In genomic region chr17:5439831-5440158, GRCm38 (mm10) we compare ENCODE assay signal across 8 mouse cellular contexts. TPM values are rescaled to one million over a fixed set of nuclear protein-coding genes. Genes with fewer than 3 reads are reported as not detected.
A peak's percentile ranks its signal among the peaks of the same experiment; 100 is the strongest.
DNase-seq lines count a peak whose midpoint lies in the region; ATAC-seq lines count a peak whose summit lies in the region.

No protein-coding gene starts in this region.

- H3K4me1 ChIP-seq in heart, embryonic 11.5 days (ENCODE audit: control insufficient read depth, insufficient read depth, low read length): 0 out of 2 replicates have a peak, but pooled peaks cover 3% of the 10 kb centered on the region
- H3K4me1 ChIP-seq in megakaryocyte, embryonic 14.5 days: peaks cover 30% of the 10 kb centered on the region

- ATAC-seq in heart, embryonic 11.5 days (replicated peaks; ENCODE audit: insufficient number of reproducible peaks, low FRiP score, low TSS enrichment): 0 out of 2 replicates have a peak, but pooled peaks have one; percentile 8
- ATAC-seq in granulocyte monocyte progenitor cell, adult 5-6 weeks (replicated peaks; ENCODE audit: poor library complexity, severe bottlenecking): peak; percentile 22

- peak overlapping the region; percentile 89 for H3K4me2 ChIP-seq in heart, embryonic 11.5 days

- intact Hi-C loops in left cerebral cortex, postnatal 36 days (cut with DNase I): loop anchor here (1.0 to 2.0 kb wide), 3 partner anchors 52 to 313 kb away; no protein-coding TSS in a partner anchor

- DNase-seq in heart, adult 11 months: no peak
- DNase-seq in ES-CJ7 (ENCODE audit: low read depth, low spot score): peak; percentile 16
- no peak for DNase-seq in spleen, adult 12 weeks (ENCODE audit: low spot score)
- no peak for DNase-seq in left cerebral cortex, postnatal 36 days (ENCODE audit: low spot score in 2 of 2)
- DNase-seq in right cerebral cortex, postnatal 25 days: no peak

- H3K9ac ChIP-seq in heart, embryonic 11.5 days (ENCODE audit: low read depth, low read length): peak overlapping the region; percentile 91

- no peaks in the 10 kb centered on the region for H3K9me3 ChIP-seq in heart, embryonic 11.5 days (replicated peaks; ENCODE audit: control insufficient read depth, low read length)
- 0 out of 2 replicates have a peak, but pooled peaks cover 3% of the 10 kb centered on the region for H3K9me3 ChIP-seq in megakaryocyte, embryonic 14.5 days

- H3K36me3 ChIP-seq in heart, embryonic 11.5 days (ENCODE audit: control insufficient read depth, insufficient read depth, low read length): no peaks in the 10 kb centered on the region
- H3K36me3 ChIP-seq in megakaryocyte, embryonic 14.5 days (replicated peaks; ENCODE audit: low read length): peaks cover 34% of the 10 kb centered on the region

- H3K27me3 ChIP-seq in heart, embryonic 11.5 days (ENCODE audit: control insufficient read depth, insufficient read depth, low read length): no peaks in the 10 kb centered on the region; the same call in 1 of the 2 replicates
- peaks cover 3% of the 10 kb centered on the region for H3K27me3 ChIP-seq in megakaryocyte, embryonic 14.5 days (replicated peaks)

- 0 out of 2 replicates have a peak overlapping the region, but pooled peaks have one; percentile 41 for H3K27ac ChIP-seq in heart, embryonic 11.5 days (ENCODE audit: low read depth, low read length)

- WGBS in heart, embryonic 11.5 days (ENCODE audit: insufficient replicate concordance): 1% methylated on average over 8 of the region's 8 CpGs

- H3K4me3 ChIP-seq in heart, embryonic 11.5 days (ENCODE audit: low read depth, low read length): peak overlapping the region; percentile 78
- H3K4me3 ChIP-seq in megakaryocyte, embryonic 14.5 days (replicated peaks): peak overlapping the region; percentile 94

RNA-seq across cellular contexts. Expression of gene Tmem242, which starts 0.3 kb away (rescaled TPM):
- 121 and 139 TPM in 2 replicates for polyA plus RNA-seq in heart, embryonic 11.5 days (2014; fragmentation: Nextera tagmentation; extraction: Ambion mirVana)
- total RNA-seq in granulocyte monocyte progenitor cell, adult 5-6 weeks (2014; fragmentation: Nextera tagmentation): 52.6 and 66.6 TPM in 2 replicates
- total RNA-seq in granulocyte monocyte progenitor cell, adult 5-6 weeks (2017): 48.4 and 54.3 TPM in 2 replicates
- 14.4 and 50.8 TPM in 2 replicates for polyA plus RNA-seq in megakaryocyte, embryonic 14.5 days (2012; ENCODE audit: insufficient read depth, low replicate concordance)
- total RNA-seq in left cerebral cortex, postnatal 36 days (2021): 10 to 100 TPM; 91.3 to 94.5 TPM

RNA-seq across cellular contexts. Expression of gene Ldhal6b, which starts 21.2 kb away (rescaled TPM):
- not detected in 2 replicates for polyA plus RNA-seq in heart, embryonic 11.5 days (2014; fragmentation: Nextera tagmentation; extraction: Ambion mirVana)
- 1.4 and 6.5 TPM in 2 replicates for total RNA-seq in granulocyte monocyte progenitor cell, adult 5-6 weeks (2014; fragmentation: Nextera tagmentation)
- not detected in 2 replicates for total RNA-seq in granulocyte monocyte progenitor cell, adult 5-6 weeks (2017)
- not detected in 2 replicates for polyA plus RNA-seq in megakaryocyte, embryonic 14.5 days (2012; ENCODE audit: insufficient read depth, low replicate concordance)
- total RNA-seq in left cerebral cortex, postnatal 36 days (2021): 1 to 10 TPM in 1 of 2 experiments, under 1 TPM in 1; 0.52 to 1.6 TPM

RNA-seq across cellular contexts. Expression of gene Zdhhc14, which starts 52.6 kb away (rescaled TPM):
- polyA plus RNA-seq in heart, embryonic 11.5 days (2014; fragmentation: Nextera tagmentation; extraction: Ambion mirVana): 1.6 and 1.8 TPM in 2 replicates
- 3.4 and 3.7 TPM in 2 replicates for total RNA-seq in granulocyte monocyte progenitor cell, adult 5-6 weeks (2014; fragmentation: Nextera tagmentation)
- 0.69 and 1.4 TPM in 2 replicates for total RNA-seq in granulocyte monocyte progenitor cell, adult 5-6 weeks (2017)
- 8.5 and 12.5 TPM in 2 replicates for polyA plus RNA-seq in megakaryocyte, embryonic 14.5 days (2012; ENCODE audit: insufficient read depth, low replicate concordance)
- total RNA-seq in left cerebral cortex, postnatal 36 days (2021): 10 to 100 TPM; 38.3 to 56.1 TPM

Comparison
In these comparisons a context has a peak if more than half of its experiments do, and no peak if none do; other contexts are left out.
1. RNA of gene Zdhhc14, which starts 52.6 kb away (total RNA-seq): 38.3 to 56.1 TPM in left cerebral cortex, postnatal 36 days; 0.69 to 3.7 TPM in granulocyte monocyte progenitor cell, adult 5-6 weeks; every median in the first group is over 4 times any median in the second.